Mouse (Mus musculus) WW6 (cell line): ENCODE data around the gene Vcp.
A peak's percentile ranks its signal among the peaks of the same experiment; 100 is the strongest.
"Not testable (repeated sequence)": the region's sequence is repeated elsewhere in the genome, so short reads cannot be mapped to it uniquely, and the experiment has no call there.

Experiments
- DNase-seq: peaks from one replicate; pipeline ENCODE4 v3.0.0-alpha.2; 2013; ENCODE audit warnings: low read depth, low spot score

Gene Vcp

DNA sequence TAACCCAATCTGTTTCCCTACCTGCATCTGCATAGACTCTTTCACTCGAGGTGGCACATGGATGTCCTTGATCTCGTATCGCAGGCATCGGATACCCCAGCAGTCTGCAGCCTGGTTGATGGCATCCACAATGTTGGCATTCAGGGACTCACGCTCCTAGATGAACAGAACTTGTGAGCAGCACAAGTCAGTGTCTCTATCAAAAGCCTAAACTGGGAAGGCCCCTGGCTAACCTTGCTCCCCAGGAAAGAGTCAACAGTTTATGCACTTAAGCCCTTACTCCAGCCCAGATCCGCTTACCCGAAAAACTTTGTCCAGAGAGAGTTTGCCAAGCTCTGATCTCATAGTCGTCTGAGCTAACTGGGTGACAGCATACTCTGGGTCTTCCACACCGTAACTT lies 29.4 kb upstream of the Vcp start:
- DNase-seq, result no peak

DNA sequence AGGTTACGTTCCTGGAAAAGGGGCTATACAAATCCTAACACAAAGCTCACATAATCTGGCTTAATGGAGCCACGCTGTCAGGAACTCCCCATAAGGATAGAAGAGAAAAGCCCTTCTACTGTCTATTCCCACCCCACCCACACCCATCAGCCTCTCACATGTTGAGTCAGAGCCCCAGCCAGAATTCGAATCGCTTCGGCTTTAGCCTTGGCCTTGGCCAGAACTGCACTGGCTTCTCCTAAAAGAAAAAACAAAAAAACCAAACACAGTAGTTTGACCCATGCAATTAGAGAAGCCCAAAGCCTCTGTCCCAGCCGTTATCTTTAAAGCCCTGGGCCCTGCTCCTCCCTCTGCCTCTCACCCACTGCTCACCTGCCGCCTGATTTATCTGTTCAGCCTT lies 28.8 kb upstream of the Vcp start:
- DNase-seq, result no peak

GRCm38 (mm10) chr4:43025084-43025960 lies 25.0 kb upstream of the Vcp start, which contains the start of gene Pigo:
Gene Pigo, minus strand, starts transcription at chr4:43025819.
- peak; percentile 86 for DNase-seq

DNA sequence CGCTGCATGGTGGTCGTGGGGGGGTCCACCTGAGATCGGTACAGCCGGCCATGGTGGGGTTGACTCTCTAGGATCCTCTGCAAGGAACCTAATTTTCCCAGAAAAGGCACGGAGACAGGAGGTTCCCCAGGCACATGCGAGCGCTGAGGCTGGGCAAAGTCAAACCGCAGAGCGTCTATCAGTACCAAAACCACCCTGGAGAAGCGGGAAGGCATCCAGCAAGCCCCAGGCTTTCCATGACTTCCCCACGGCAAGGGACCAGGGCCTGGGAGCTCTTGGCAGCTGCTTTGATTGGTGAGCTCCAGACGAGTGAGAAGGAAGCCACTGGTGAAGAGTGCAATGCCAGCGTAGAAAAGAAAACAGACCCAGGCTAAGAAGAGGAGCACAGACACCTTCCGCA lies 24.4 kb upstream of the Vcp start:
- no peak for DNase-seq

GRCm38 (mm10) chr4:43021341-43021740 lies 21.0 kb upstream of the Vcp start:
- DNase-seq, result no peak

- DNase-seq, result no peak
Measured at GRCm38 (mm10) chr4:43020876-43021275, 20.6 kb upstream of the Vcp start.

DNA sequence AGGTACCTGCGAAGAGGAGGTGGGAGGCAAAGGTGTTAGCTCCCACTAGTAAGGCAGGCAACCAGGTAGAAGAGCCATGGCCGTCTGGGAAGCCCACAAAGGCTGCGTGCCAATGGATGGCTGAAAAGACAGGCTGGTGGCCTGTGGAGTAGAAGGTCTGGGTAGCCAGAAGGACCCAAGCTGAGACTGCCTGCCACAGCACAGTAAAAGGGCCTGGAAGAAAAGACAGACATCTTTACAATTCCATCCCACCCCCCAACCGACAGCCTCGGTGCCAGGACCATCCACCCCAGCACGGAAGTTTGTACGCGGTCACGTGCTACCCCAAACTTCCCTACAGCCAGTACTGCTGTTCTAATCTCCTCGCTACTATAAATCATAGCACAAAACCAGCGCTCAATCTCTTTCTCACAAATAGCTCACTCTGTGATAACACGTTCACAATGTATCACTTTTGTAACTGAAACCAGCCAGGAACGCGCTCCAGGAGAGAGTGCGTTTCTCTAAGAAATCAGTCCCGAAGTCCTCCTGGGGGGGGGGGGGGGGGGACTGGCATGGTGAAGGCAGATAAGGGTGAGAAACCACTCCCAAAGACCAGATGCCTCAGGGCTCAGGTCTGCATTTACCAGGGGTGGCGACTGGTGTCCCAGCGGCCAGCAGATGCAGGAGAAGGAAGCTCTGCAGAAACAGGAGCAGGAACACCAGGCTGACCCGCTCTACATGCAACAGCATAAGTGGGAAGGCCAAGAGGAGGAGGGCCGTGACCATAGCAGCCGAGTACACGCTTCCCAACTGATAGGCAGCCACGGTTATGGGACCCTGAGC lies 19.5 kb upstream of the Vcp start:
- DNase-seq, result no peak

- no peak for DNase-seq
Measured at GRCm38 (mm10) chr4:43019176-43019575, 18.9 kb upstream of the Vcp start.

GRCm38 (mm10) chr4:43018156-43018555 lies 17.8 kb upstream of the Vcp start:
- DNase-seq, result no peak

- DNase-seq, result no peak
Measured at GRCm38 (mm10) chr4:43012091-43012490, 11.8 kb upstream of the Vcp start.

DNA sequence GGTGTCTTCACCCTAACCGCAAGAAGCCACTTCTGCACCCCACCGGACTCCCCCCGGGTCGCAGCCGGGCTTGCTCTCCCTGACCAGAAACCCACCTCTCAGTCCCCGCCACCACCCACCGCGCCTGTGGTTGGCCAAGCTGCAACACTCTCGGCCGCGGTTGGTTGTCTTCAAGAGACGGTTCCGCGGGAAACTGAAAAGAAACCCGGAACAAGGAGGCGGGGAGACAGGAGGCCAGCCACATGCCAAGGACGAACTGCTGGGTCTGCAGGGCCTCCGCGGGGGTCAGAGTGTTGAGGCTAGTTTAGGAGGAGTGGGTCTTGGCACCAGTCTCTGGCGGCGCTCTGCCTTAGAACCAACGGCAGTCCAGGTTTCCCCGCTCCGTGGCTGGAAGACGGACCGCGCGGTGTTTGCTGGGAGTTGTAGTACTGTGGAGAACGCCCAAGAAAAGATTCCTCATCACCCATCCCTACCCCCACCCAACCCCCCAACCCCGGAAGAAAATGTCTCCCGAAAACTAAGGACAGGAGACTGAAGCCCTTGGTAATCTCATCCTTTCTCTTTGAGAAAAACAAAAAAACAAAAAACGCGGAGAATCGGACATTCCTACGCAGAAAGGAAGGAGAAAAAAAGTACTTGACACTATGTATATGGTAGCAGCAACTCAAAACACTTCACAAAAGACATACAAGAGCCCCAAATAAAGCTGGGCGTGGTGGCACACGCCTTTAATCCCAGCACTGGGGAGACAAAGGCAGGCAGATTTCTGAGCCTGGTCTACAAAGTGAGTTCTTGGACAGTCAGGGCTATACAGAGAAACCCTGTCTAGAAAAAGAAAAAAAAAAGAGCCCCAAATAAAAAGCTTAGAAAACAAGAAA lies 10.1 kb upstream of the Vcp start, which contains the start of gene Fancg:
Fancg (minus strand) TSS at position 346 of the 878 bp plus-strand sequence.
- DNase-seq, result peak; percentile 53

- DNase-seq, result no peak
Measured at GRCm38 (mm10) chr4:43005765-43006164, 5.5 kb upstream of the Vcp start.

DNA sequence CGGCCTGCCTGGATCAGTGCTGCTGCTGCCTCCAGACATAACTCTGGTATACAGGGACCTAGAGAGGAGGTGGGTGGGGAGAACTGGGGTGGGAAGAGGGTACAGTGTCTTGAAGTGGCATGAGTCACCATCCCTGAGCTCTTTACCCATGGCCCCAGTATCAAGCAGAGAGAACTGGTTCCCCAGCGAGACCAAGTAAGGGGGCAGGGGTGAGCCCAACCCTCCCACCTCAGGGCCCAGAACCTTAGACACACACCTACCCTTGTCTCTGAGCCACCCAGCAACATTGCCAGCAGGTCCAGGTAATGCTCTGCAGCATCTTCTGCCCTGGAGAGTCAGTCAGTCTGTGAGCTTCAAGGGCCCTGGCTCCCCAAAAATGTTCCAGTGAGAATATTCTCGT lies 4.6 kb upstream of the Vcp start:
- DNase-seq, result no peak

DNA sequence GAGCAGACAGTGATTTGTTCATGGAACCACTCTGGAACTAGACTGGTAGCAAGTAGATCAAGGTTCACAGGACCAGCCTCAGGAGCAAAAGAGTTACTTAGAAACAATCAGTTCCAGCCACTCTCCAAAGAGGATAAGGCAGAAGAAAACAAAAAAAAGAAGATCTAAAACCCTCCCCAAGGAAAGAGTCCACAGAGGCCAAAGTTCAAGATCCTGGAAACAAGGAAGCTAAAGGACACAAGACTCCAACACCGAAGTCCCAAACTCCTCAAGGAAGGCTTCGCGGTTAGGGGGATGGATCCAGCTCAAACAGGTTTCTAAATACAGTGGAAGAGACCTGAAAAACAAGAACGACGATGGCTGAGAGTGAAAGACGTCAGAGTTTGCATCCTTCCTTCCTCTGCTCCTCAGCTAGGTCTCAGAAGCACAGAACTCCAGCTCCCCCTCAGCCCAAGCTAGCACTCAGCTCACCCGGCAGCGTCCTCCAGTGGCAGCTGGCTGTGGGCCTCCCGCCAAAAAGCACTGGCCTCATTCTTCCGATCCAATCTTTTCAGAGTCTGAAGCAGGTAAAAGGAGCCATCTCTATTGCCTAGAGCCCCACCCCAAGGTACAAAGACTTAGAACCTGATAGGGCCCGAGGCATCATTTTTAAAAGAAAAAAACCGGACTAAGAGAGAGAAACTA lies 2.6 kb upstream of the Vcp start:
- no peak for DNase-seq

GRCm38 (mm10) chr4:43001272-43001671 lies 965 bp upstream of the Vcp start:
- DNase-seq, result no peak

- no peak for DNase-seq
Measured at GRCm38 (mm10) chr4:42999451-43000140, 711 bp downstream of the Vcp start.

DNA sequence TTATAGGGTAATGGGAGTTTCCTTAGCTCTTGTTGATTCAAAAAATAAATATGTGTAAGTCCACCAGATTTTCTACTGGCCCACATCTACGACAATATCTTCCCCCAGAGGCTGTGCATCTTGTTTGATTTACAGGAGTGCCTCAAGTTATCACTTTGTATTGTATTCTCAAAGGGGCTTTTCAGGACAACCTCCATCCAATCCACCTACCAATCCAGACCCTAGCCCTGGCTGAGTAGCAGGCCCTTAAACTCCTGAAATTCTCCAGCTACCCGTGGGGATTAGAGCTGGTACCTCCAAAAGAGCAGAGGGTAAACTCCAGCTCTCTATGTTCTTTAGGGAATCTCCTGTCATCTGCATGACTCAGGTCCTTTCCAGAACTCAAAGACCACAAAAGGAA lies 2.3 kb downstream of the Vcp start:
- no peak for DNase-seq

DNA sequence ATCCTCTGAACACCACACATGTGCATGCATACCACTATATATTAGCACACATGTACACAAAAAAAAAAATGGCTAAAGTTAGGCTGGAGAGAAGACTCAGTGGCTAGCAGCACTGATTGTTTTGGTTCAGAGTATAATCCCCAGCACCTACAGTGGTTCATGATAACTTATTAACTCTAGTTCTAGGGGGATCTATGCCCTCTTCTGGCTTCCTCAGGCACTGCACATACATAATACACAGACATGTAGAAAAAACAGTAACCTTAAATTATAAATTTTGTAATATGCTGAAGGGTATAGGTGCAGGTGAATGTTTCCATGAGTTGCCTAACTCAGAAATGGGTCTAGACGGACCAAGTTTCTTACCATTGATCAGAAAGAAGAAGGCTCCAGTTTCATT lies 12.0 kb downstream of the Vcp start:
- DNase-seq, result no peak

GRCm38 (mm10) chr4:42980467-42980866 lies 19.8 kb downstream of the Vcp start:
- not testable (repeated sequence) for DNase-seq

- DNase-seq, result no peak
Measured at GRCm38 (mm10) chr4:42978062-42978461, 22.2 kb downstream of the Vcp start.
